Mouse (Mus musculus): ENCODE measurements around the gene Dennd5b. TPM values are rescaled to one million over a fixed set of nuclear protein-coding genes. Genes with fewer than 3 reads are reported as not detected.
"Not testable (repeated sequence)": the region's sequence is repeated elsewhere in the genome, so short reads cannot be mapped to it uniquely, and the experiment has no call there.

The Dennd5b gene
- 10 to 100 TPM; 43.8 to 46.8 TPM for total RNA-seq (2021)

DNA sequence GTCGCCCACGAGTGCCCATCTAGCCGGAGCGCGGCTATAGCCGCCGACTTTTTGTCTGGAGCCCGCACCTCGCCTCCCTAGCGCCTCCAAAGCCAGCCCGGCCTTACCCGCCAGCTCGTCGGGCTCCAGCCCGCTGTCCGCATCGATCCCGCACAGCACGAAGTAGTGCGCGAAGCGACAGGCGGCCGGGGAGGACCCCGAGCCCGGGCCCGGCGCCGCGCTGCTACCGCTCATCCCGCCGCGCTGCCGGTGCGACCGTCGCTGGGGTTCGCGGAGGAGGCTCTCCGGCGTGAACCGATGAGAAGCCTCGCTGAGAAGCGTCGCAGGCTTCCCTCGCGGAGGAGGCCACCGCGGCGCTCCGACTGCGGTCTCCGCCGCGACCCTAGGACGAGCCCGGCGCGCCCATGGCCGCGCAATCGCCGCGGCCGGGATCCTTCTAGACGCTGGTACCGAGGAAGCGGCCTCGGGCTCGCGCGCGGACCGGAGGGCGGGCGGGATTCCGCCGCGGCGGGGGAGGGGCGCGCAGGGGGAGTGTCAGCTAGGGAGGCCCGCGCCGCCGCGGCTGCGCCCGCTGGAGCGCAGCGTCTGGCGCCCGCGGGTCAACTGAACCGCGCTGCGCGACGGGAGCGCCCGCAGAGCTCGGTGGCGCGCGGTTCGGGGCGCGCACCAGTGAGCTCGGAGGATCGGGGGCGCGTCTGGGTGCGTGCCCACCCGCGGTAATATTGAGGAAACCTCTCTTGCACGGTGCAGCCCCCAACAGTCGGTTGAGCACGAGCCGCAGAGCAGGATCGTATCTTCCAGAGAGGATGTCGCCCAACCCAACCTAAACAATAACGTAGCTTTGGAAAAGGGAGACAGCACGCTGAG is at the start of gene Dennd5b:
Dennd5b (minus strand) TSS at position 605 of the 867 bp plus-strand sequence.
- DNase-seq, result peak; percentile 85
- intact Hi-C loops (cut with DNase I), result loop anchor here (5.0 kb wide), 1 partner anchor 39 kb away; no protein-coding TSS in a partner anchor

DNA sequence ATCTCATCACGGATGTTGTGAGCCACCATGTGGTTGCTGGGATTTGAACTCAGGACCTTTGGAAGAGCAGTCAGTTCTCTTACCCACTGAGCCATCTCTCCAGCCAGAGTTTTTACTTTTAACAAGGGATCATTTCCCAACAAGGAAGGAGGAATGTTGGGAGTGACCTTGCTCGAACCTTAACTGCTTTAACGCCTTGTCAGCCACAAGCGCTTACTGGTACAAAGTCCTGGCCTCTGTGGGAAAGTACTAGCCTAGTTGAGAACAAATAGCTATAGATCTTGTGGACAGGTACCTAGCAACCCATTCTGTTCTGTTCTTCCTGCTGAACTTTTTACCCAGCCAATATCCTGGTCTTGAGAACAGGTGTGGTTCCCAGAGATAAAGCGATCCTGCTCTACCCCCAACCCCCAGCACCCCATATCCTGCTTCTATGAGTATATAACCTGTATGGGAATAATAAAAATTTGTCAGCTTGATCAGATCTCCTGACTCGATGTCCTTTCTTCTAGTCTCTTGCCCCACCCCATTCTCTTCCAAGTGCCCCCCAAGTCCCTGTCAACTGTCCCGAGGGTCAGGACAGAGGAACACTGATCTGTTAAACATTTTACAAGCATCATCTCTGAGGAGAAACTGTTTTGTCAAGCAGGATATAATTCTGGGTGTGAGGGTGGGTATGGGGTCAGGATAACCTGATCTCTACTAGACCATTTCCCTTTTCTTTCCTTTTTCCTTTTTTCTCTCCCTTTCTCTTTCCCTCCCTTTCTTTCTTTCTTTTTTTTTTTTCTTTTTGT is 47.2 kb upstream of the Dennd5b start:
- intact Hi-C loops (cut with DNase I), result no loop called here
- no peak for DNase-seq

DNA sequence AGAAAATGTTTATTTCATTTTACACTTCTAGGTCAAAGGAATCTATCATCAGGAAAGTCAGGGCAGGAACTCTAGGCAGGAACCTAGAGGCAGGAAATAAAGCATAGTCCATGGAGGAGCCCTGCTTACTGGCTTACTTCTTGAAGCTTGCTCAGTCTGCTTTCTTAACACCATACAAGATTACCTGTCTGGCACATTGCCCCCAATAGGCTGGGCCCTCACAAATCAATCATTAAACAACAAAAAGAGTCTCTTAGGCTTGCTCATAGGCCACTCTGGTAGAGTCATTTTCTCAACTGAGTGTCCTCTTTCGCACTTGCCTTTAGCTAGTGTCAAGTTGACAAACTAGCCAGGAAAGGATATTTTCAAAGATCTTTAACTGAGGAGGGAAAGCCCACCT is 43.7 kb upstream of the Dennd5b start:
- intact Hi-C loops (cut with DNase I), result no loop called here
- DNase-seq, result no peak

DNA sequence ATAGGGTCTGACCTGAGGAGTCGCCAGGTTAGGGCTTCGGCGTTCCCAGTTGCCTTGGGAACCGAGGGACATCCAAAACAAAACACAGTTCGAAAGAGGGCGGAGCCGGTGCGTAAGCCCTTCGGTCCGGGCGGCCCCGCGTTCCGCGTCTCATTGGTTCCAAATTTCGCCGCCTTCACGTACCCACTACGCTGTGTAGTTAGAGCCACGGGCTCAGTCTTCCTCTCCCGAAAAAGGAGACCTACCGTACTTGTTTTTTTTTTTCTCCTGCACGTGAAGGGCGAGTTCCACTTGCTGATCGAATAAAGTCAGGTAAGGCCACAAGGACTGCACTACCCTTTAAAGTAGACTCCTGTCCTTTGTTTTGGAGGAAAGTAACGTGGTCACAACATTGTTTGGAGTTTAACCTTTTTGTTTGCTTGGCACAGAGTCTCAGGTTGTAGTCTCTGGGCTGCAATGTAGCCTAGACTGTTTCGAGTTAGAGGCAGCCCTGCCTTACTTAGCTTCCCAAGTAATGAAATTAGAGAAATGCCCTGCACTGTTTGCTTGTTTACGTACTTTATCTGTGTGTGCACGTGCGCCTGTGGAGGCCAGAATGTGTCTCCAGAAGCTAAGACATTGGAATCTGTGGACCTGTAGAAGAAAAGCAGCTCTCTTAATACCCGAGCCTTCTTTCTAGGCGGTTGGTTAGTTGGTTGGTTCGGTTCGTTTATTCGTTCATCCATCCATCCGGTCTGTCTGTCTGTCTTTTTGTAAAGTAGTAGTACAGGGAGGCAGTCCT is 40.1 kb upstream of the Dennd5b start:
- intact Hi-C loops (cut with DNase I), result no loop called here

DNA sequence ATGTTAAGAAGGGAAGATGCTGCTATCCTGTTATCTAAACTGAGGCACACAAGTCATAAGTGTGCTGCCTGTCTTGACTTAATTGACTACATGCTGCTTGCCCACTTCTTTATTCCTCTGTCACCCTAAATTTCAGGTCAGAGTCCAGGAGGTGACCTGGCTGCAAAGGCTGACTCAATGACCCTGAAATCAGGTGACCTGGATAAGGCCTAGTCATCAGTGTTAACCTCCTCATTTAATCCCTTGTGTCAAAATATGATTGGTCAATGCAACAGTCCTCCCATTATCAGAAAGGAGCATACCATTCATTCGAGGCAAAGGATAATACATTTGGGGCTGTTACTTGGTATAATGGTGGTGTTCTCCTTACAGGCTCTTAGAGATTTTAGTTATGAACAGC is 38.0 kb upstream of the Dennd5b start, which contains the start of gene Etfbkmt:
Etfbkmt (plus strand) TSS at position 379 of the 400 bp plus-strand sequence.
- DNase-seq, result no peak
- intact Hi-C loops (cut with DNase I), result loop anchor here (10.0 kb wide), 1 partner anchor 235 kb away; no protein-coding TSS in a partner anchor

More for the DNA sequence above, 40.1 kb upstream of the Dennd5b start:
- peak; percentile 69 for DNase-seq

DNA sequence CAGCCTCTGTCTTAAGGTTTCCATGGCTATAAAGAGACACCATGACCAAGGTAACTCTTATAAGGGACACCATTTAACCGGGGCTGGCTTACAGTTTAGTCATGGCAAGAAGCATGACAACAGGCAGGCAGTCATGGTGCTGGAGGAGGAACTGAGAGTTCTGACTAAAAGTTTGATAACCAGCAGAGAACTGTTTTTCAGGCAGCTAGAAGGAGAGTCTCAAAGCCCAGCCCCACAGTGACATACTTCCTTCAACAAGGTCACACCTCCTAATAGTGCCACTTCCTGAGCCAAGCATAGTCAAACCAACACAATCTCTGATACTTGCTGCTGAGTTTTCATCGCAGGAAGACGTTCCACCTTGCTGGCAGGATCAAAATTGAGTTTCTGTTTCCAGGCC is 37.5 kb upstream of the Dennd5b start:
- intact Hi-C loops (cut with DNase I), result loop anchor here (10.0 kb wide), 1 partner anchor 236 kb away; no protein-coding TSS in a partner anchor
- no peak for DNase-seq

DNA sequence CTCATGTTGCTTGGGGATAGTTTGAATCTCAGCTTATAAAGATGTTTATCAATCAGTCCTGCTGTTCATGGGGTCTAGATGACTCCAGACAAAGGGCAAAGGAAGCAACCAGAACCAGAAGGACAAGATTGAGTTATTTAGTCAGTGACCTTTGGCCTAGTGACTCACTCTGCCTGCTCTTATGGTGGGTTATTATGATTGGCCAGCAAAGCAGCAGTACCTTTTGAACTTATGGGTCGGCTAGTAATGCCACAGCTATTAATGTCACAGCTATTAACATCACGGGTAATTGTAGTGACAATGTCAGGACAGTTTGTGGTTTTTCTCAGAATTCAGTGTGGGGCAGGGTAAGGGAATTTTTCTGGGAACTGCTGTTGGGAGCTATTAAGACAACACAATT is 36.5 kb upstream of the Dennd5b start:
- intact Hi-C loops (cut with DNase I), result loop anchor here (10.0 kb wide), 1 partner anchor 237 kb away; no protein-coding TSS in a partner anchor
- DNase-seq, result no peak

DNA sequence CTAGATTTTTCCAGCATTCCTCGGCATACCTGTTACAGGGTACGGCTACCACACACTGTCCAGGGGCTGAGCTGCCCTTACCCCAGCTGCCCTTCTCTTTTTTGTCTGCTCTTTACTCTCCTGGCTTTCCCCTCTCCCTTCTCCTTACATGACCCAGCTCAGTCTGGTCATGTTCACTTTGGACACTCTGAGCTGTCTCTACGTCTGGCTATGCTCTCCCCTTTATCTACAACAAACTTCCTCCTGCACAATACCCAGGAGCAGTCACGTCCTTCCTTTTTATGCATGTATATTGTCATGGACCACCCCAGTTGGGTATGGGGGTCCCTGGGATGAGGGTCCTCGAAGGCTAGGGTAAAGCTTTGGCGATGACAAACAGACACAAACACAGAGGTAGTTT is 34.2 kb upstream of the Dennd5b start:
- intact Hi-C loops (cut with DNase I), result loop anchor here (10.0 kb wide), 1 partner anchor 239 kb away; no protein-coding TSS in a partner anchor
- no peak for DNase-seq

DNA sequence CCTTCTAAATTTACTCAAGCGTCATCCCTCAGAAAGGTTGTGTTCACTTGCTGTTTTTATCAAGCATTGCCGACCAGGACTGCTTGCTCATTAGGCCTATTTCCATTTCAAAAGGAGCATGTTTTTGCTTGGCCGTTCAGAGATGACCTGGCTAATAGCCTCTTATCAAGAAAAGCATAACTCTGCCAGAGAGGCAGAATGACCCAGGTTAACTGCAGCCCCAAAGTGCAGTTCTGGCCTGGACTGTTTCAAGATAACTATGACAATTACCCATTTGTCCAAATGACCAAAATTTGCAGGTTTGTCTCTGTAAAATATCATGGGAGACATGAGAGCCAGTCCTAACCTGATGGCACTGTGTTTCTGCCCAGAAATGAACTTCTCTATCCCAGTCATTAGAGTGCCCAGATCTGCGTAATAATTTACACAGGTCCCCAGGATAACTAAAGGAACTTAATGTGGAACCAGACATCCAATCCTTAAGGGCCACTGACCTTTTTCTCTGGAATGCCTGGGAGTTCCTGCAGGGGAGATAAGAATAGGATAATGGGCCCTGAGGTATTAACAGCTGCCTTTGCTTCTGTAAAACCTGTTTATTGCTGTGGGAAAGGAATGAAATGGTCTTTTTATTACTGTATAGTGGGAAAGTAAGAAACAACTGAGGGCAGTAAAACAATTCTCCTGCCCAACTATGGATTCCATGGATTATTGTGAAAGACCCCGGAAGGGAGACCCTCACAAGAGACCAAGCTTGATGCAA is 33.1 kb upstream of the Dennd5b start:
- DNase-seq, result no peak
- intact Hi-C loops (cut with DNase I), result loop anchor here (10.0 kb wide), 1 partner anchor 240 kb away; no protein-coding TSS in a partner anchor

DNA sequence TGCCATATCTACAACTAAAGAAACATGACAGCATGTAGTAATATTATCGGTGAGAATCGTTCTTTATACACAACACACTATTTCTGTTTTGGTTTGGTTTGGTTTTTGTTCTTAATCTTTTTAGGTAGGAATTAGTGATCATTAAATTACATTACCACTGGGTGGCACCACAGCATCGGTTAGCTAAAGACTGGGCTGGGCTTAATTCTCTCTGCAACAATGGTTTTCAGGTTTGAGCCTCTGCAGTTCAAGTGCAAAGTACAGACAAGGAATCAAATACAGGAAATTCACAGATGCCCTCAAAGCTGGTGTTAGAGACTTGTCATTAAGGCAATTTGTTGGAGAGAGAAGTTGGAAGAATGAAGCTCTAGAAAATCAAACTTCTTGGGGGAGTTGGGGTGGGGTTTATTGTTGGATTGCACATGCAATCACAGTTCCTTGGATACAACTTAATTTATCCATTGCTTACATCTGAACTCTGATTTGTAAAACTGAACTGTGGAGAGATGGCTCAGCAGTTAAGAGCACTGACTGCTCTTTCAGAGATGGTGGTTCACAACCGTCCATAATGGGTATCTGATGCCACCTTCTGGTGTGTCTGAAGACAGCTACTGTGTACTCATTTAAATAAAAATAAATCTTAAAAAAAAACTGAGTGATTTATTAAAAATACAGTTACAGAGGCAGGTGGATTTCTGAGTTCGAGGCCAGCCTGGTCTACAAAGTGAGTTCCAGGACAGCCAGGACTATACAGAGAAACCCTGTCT is 31.0 kb upstream of the Dennd5b start:
- DNase-seq, result peak; percentile 25
- intact Hi-C loops (cut with DNase I), result loop anchor here (10.0 kb wide), 1 partner anchor 242 kb away; no protein-coding TSS in a partner anchor

DNA sequence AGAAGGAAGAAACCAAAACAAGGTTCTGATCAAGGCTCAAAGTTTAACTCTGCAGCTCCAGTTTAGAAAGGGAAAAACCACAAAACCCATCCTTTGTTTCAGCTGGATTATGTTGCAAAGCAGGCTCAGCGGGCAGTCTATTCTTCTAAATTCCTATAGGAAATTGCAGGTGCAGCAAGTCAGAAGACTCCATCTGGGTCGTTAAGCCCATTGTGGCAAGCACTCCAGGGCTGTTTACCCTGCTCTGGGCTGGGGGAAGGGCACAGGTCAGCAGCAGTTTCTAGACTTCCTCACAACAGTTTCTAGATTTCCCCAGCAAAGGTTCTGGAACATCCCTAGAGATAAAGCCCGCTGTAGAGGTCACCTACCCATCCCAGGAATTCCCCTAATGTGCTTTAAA is 29.6 kb upstream of the Dennd5b start:
- DNase-seq, result no peak
- intact Hi-C loops (cut with DNase I), result loop anchor here (10.0 kb wide), 1 partner anchor 244 kb away; no protein-coding TSS in a partner anchor

DNA sequence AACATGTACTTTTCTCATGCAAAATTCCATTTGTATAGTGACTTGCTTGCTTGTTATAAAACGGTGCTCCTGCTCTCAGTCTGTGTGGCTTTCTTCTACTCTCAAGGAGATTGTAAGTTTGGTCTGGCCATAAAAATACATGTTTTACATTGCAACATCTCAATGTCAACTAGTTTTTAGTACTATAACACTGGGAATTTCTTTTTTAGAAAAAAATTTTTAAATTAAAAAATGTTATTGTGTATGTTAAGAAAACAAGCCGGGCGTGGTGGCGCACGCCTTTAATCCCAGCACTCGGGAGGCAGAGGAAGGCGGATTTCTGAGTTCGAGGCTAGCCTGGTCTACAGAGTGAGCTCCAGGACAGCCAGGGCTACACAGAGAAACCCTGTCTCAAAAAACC is 28.4 kb upstream of the Dennd5b start, which contains the start of gene Gm10203:
Gm10203 (plus strand) TSS at position 301 of the 400 bp plus-strand sequence.
- intact Hi-C loops (cut with DNase I), result loop anchor here (10.0 kb wide), 2 partner anchors 195 to 245 kb away; no protein-coding TSS in a partner anchor
- not testable (repeated sequence) for DNase-seq

DNA sequence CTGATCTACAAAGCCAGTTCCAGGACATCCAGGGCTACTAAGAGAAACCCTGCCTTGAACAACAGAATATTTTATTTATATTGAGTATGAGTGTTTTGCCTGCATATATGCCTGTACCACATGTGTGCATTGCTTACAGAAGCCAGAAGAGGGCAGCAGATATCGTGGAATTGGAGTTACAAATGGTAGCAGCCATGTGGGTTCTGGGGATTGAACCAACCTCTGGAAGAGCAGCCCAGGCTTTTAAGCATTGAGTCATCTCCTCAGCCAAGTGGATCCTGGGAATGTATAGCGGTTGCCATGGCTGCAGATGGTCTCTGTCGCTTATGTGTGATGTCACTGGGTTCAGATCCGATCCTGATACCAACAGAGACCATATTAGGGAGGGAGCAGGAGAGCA is 25.2 kb upstream of the Dennd5b start:
- peak; percentile 36 for DNase-seq
- intact Hi-C loops (cut with DNase I), result loop anchor here (10.0 kb wide), 1 partner anchor 192 kb away; no protein-coding TSS in a partner anchor

DNA sequence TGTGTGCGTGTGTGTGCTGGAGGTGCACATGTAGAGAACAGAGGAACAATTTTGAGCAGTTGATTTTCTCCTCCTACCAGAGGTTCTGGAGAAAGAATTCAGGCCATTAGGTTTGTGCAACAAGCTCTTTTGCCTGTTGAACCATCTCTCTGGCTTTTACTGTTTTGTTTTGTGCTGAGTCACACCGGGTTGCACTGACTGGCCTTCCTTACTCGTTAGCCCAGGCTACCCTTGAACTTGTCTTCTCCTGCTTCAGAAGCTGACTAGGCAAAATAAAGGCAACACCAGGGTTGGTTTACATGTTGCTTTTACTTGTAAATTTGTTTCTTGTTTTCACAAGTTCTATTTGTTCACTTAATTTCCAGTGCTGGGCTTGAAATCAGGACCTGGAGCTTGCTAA is 21.6 kb upstream of the Dennd5b start:
- intact Hi-C loops (cut with DNase I), result loop anchor here (10.0 kb wide), 1 partner anchor 188 kb away; no protein-coding TSS in a partner anchor
- no peak for DNase-seq

DNA sequence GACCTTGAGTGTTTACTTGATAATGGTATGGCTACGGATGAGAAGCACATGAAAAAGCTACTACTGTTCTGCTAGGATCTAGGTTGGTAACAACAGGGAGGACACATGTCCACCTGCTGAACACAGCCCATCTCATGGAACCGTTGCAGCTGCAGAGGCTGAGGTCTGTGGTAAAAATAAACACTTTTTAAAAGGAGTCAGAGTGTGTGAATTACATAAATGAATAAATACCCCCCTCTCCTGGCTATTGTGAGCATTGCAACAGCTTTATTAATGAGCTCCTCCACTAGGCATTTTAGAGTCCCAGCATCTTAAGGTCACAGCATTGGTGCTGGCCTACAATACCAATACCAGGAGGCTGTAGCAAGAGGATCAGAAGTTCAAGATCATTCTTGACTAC is 18.4 kb upstream of the Dennd5b start:
- intact Hi-C loops (cut with DNase I), result loop anchor here (5.0 to 10.0 kb wide), 2 partner anchors 108 to 185 kb away; no protein-coding TSS in a partner anchor

DNA sequence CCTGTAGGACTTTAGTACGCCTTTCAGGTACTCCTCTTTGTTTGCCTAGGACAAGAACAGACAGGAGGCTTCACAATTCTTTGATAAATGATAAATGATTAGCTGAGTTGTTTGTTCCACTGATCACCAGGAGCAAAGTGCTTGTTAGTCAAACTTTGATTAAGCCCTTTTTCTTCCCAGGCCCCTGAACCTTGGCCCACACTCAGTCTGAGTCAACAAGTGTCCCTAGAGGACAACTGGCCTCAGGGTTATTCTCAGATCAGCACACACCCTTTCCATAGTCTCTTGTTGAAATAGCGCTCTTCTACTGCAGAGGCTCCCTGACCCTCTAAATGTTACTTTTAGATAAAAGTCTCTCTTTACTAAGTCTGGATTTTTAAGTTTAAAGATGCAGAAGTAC is 17.5 kb upstream of the Dennd5b start:
- no peak for DNase-seq

More for the DNA sequence above, 18.4 kb upstream of the Dennd5b start:
- DNase-seq, result peak; percentile 15

DNA sequence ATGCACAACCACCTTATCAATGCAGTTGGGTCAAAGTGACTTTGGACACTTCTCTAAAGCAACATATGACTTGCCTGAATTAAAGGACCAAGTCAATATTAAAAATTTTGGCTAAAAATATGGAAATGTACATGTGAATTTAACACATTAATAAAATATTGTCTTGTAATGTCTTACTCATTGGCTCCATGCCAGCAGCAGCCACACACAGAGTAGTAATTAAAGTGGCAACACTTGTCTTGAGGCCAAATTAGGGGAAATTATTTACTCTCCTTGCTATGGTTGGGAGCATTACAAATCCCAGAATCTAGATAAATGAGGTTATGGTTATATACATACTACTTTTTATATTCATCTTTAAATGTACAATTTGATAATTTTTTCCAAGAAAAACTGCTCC is 15.5 kb upstream of the Dennd5b start:
- intact Hi-C loops (cut with DNase I), result loop anchor here (5.0 kb wide), 1 partner anchor 105 kb away; no protein-coding TSS in a partner anchor
- no peak for DNase-seq

More for the DNA sequence above, 17.5 kb upstream of the Dennd5b start:
- intact Hi-C loops (cut with DNase I), result loop anchor here (5.0 kb wide), 1 partner anchor 107 kb away; no protein-coding TSS in a partner anchor

DNA sequence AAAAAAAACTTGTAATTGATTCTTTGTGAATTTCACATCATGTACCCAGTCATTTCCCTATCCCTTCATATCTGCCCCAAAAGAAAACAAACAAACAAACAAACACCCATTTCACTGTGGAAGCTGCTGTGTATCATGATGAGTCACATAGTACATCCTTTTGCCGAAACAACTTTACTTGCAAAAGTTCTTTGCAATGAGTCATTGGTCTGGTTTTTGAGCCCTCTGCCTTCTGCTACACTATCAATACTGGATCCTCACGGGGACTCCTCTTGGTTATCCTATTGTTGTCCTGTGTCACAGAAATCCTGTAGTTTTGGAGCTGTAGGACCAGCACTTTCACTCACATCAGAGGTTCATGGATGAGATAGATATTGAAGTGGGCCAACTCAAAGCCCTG is 7.4 kb upstream of the Dennd5b start:
- DNase-seq, result no peak
- intact Hi-C loops (cut with DNase I), result no loop called here

Data from left cerebral cortex, postnatal 4 days (tissue).